Mouse (Mus musculus) fat pad, adult 2 months (tissue): ENCODE data around the gene Myt1l.

Source experiments
- DNase-seq: peaks from one replicate; pipeline ENCODE4 v3.0.0-alpha.2; 2011; ENCODE audit warnings: low read depth, low spot score; ENCODE audit errors: extremely low read depth

Myt1l gene

DNA sequence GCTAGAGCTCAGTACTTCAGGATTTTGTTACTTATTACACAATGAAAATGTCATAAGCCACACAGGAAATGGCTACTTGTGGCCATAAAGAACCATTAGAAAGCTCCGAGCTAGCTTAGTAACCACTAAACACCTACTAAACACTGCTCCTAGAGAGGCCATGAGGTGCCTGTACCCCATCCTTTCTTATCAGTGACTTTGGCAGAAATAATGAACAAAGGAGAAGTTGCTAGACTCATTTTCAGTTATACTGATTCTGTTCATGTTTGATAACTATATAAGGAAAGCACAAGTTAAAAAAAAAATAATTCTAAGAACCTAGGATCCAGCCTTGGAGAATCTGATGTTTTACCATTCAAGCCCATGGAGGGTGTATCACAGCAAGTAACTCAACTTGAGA, 278.2 kb downstream of the Myt1l start:
- DNase-seq = no peak

DNA sequence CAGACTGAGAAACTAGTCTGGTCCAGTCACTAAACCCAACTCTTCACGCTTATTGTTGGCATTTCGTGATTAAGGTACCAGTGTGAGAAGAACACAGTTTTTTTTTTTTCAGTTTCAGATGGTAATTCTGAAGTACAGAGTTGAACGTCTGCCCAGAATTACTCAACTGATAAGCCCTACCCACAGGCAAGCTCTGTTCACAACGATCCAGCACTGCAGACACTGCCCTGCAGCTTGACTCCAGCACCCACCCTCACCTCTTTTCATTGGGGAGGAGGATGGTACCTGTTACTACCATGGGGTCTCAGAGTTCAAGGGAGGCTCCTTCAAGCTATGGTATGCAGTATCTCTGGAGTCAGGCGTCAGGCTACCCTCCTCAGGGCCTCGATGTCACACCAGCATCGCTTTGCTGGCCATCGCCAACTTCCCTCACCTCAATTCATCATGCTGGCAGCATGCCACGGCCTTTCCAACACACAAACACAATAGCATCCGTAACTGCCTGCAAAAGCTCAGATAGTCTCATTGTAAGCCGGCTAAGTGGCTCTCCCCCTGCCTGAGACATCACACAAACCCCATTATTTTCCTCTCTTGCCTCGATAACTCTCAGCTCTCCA, 281.5 kb downstream of the Myt1l start:
- DNase-seq = no peak

DNA sequence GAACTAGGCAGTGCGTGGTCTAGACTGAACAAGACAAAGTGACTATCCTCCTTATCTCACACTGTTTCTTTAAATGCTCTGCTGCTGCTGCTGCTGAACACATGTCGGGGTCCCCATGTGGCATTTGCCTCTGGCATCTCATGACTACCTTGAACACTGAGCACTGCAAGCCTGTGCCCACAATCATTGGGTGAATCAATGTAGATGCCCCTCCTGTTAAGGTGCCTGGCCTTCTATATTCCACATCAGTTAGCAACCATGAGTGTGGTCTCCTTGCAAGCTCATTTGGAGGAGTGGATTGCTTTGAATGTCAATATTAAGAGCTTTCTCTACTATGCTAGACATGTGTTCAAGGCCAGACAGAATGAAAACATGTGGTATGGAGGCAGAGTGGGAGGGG, 287.3 kb downstream of the Myt1l start:
- DNase-seq = no peak

DNA sequence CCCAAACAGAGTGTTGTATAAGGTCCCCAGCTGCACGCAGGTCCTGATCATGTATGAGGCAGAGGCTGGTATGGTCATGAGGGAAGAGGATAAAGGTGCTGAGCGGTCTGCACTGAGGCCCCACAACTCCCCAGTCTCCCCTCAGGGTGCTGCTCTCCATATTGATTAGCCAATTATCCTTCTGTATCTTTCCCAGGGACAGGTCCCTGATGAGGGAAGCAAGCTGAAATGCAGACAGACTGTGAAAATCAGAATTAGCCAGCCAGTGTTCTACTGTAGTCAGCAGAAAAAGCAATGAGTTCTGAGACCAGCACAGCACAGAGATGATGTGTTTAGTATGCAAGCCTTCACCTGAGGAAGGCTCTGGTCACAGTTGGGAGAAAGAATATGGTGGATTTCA, 287.9 kb downstream of the Myt1l start:
- no peak for DNase-seq

DNA sequence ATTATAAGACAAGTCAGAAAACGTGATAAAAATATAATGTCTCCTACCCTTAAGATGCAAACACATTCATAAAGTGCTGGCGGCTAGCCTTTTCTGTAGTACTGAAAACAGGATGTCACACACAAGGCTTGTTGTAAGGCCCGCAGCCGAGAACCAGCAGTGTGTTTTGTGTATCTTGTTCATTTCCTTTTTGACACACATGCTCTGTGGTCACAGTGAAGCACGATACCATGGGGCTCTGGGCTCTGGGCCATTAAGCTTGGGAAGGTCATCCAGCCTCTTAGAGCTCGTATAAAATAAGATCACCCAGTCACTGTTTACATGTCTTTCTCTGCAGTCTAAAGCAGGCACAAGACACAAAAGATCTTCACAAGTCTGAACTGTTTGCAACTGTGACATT, 288.6 kb downstream of the Myt1l start:
- no peak for DNase-seq

DNA sequence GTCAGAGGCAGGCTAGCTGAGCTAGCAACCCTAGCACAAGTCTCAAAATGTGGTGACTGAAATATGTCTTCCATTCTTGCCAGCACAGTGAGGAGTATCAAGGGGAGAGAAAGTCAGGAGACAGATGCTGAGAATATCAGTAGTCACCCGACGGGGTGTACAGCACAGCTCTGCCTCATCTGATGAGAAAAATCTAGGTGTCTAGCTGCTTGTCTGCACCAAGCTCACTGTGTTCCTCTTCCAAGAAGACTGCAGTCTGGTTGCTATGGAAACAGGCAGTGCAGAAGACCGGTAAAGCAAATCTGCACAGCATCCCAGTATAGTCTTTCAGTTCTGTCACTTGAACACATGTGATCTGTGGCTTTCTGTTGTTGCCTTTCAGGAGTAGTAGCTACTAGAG, 294.0 kb downstream of the Myt1l start:
- DNase-seq = no peak

DNA sequence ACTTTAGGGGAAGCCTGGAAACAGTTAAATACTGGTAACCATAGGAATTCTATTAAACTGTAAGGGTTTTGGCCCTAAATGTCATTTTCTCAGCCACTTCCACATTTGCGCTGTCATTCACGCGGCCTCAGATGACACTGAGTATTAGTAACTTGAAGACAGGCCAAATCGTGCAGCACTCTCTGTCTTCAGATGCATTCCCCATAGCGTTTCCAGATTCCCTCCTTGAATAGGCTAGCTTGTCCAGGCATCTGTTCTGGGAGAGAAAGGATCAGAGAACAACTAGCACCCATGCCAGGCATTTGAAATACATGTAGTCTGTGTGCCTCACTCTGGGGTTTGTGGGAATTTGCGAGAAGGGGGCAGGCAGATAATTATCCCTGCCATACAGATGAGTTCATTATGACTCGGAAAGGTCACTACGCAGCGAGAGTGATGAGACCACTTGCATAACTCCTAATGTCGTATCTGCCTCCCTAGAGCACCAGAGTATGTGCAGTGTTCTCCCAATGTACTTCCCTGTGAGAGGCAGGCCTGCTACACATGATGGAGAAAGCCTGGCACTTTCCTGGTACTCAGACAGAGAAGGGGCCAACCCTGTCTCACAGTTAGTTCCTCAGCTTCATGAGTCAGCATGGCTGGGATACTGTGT, 295.7 kb downstream of the Myt1l start:
- DNase-seq = no peak

DNA sequence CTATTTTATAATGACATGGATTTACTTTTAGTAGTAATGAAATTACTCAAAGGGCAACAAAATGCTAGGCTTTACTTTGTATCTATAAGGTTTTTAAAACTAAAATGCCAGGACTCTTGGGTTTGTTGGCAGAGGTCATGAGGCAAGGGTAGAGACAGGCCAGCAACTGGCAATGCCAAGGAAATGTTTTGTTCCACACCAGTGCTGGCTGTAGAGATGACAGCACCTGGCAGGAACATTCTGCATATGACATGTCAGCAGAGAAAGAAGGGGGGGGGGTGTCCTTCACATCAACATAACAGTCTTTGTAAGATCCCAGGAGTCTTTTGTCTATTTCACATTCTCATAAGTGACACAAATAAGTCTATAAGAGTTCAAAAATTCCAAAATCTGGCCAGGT, 302.4 kb downstream of the Myt1l start:
- DNase-seq = no peak

DNA sequence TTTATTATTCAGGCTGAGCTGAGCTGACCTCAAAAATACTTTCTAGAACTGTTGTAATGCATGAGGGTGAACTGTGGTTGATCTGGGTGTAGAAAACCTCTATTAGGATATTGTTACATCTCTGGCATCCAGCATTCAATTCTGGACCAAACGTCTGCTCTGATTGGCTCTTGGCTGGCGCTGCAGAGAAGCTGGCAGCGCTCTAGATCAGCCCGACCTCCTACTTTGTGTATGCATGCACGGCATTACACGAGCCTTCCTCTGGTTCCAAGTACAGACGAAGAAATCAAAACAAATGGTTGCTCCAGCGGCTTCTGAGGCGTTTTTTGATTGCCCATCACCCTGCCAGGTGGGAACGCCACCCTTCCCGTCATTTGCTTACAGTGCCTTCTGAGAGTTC, 303.2 kb downstream of the Myt1l start:
- no peak for DNase-seq

DNA sequence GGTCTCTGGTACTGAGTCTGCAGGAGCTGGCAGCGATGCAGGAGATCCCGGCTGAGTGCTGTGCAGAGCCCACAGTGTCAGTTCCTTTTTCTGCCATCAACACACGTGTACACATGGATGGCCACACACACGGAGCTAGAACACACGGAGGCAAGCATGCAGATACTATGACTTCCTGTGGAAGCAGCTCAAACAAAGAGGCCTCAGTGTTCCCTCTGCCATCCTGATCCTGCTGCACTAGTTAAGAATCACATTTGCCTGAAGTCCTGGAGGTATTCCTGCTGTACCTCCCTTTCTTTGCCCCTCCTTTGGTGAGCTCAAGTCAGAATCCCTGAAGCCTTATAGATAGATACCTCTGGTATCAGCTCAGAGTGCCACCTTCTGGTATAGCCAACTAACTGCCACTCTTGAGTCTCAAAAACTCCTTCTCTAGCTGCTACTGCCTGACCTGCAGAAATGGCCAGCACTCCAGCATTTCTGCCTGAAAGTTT, 309.2 kb downstream of the Myt1l start:
- no peak for DNase-seq

DNA sequence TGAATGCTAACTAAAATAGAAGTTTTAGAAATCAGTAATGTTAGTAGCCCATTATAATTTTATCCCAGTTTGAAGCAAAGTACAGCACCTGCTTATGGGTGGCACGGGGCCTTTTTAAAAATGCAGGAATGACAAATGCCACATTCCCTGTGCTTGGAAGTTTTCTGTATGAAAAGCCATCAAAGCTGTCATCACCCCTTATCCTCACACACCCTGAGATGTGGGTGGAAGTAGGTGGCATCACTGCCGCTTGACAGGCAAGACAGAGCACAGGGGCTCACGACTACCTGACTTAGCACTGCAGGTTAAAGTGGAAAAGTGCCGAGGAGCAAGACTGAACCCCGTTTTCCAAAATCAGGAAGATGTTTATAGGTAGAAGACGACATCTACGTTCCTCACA, 310.2 kb downstream of the Myt1l start:
- no peak for DNase-seq

DNA sequence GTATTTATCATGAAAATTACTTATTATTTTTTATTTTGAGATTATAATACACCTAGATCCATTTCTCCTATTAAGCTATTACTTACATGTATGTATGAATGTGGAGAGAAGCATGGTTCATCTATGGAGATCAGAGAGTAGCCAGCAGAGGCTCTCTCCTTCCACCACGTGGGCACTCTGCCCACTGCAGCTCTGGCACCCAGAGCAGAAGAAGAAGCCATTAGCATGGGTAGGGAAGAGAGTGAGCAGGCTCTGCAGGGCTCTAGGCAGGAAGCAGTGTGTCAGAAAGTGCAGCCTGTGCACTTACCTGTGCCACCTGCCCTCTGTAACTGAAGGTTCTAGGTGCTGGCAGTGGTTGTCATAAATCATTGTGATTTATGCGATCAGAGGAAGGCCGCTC, 321.8 kb downstream of the Myt1l start:
- no peak for DNase-seq

DNA sequence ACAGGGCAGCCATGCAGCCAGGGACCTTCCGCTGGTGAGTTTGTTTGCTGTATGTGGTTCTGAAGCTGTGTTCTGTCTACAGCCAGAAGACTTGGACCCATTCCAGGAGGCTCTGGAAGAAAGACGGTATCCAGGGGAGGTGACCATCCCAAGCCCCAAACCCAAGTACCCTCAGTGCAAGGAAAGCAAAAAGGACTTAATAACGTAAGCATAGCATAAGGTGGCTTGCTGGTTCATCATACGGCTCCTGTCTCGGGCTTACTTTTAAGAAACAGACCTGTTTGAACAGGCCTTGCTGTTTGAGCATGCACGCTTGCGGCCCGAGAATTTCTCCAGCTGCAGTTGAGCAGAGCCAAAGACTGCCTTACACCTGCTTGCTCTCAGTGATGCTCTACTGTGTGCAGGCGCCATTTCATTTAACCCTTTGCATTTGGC, 326.0 kb downstream of the Myt1l start:
- DNase-seq = no peak

DNA sequence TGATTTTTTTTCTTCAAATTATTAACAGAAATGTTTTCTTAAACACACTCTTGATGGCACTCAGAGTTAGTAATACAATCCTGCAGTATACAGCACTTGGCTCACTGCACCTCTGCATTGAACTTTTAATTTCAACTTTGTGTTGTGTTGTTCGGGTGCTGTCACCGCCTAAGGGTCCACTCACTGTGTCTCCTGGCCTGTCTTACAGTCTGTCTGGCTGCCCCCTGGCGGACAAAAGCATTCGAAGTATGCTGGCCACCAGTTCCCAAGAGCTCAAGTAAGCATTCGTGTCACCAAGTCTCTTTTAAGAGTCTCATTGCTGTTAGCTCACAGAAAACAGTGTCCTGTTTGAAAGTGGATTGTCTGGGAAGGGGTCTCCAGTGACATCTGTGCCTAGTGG, 326.8 kb downstream of the Myt1l start:
- DNase-seq = no peak

DNA sequence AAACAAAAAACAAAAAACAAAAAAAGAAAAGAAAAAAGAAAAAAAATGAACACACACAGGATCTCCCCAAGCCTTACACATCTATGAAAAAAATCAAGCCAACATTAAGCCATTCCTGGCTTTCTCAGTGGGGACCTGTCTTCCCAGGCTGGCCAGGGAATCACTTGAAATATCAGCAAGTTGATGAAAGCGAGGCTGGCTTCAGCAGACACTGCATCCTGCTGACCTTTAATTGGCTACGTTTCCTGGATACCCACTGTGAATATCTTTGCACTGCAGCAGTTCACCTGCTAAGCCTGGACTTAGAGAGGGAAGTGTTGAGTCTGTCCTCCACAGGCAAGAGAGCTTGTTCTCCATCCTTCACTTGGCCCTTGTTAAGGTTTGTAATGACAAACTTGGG, 332.8 kb downstream of the Myt1l start:
- DNase-seq = no peak

DNA sequence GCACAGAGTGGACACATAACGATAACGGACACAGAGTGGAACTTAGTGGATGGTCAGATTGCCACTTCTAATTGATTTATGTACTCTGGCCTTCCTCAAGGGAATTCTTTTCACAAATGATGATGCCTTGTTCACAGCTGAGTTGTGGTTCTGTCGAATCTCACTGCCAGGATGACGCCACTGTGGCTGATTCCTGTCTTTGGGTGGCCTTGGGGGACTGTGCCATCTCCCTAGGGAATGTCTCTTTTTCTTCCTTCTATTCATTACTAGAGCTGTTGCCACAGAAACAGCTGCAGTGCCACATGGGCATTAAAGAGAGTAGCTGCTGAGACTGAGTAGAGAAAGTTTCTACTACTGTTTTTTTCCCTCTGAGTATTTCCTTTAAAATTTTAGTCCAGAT, 340.1 kb downstream of the Myt1l start:
- DNase-seq = no peak

DNA sequence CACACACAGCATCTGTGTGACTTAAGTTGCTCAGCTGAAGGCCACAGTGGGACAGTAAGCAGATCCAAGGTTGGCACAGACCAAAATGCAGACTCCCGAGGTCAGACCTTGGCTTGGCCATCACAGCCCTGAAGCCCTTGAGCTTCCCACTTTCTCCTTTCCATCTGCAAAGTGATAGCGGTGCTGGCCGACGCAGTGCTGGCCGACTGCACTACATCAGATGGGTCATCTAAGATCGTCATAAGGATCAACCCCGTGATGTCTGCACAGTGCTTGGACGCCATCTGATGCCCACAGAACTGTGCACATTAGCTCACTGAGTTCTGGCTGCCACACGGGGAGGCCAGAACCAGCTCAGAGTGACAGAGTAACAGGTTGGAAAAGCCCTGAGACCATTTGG, 340.6 kb downstream of the Myt1l start:
- DNase-seq = no peak

DNA sequence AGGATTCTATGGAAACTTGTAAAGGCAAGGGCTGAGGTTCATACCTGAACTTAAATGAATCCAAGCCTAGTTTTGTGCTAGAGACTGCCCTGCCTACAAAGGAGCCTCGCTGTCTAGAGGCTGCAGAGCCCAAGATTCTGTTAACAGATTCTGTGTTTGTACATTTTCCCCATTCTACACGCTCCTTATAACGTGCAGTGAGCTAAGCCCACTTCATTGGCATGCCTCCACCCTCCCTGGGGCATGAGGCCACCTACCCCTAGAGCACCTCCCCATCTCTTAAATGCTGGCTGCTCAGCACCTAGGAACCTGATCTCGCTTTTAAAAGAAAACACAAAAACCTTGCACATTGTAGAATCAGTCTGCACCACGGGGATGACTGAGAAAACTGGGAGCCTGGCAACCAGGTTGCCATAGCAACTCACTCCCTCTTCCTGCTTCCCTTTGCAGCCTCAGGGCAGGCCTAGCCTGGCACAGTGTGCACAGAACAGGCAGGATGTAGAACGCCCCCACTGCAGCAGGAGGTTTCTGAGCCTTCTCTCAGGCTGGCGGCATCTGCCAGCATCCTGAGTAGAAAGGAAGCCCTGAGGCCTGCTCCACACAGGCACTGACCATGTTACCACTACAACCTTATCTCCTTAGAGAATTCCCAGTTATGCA, 344.1 kb downstream of the Myt1l start:
- no peak for DNase-seq

DNA sequence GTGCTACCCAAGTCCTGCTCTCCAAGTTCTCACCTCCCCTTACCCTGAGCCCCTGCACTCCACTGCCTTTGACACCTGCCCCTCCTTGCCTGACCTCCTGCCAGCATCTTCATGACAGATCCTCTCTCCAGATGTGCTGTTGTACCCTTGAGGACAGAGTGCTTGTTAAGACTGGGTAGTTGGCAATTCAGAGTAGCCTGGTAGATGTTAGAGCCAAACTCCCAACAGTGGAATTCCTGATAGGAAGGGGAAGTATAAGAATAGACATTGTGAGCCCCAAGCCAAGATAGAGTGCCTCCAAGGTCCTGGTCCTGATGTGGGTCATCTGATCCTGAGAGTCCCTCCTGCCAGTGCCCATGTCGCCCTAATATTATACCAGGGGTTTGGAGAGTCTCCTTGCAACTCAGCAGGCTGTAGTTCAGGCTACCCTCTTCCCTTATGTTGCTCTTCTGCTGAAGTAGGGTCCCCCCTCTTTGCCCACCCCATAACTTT, 345.1 kb downstream of the Myt1l start:
- DNase-seq = no peak

DNA sequence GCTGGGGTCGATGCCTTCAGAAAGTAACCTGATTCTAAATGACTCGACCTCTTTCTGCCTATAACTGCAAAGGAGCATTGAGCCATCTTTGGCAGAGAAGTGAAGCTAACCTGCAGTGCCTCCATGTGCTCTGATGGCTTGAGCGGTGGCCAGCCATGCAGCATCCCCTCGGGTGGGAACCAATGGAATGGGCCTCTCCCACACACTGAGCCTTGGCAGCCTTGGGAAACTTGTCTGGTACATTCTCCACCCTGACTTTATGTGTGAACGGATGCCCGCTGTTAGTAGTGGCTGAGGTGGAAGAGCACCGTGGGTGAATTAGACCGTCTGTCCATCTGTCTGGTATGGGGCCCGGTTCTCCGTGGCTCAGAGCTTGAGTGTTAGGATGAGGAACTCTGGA, 349.8 kb downstream of the Myt1l start:
- no peak for DNase-seq

DNA sequence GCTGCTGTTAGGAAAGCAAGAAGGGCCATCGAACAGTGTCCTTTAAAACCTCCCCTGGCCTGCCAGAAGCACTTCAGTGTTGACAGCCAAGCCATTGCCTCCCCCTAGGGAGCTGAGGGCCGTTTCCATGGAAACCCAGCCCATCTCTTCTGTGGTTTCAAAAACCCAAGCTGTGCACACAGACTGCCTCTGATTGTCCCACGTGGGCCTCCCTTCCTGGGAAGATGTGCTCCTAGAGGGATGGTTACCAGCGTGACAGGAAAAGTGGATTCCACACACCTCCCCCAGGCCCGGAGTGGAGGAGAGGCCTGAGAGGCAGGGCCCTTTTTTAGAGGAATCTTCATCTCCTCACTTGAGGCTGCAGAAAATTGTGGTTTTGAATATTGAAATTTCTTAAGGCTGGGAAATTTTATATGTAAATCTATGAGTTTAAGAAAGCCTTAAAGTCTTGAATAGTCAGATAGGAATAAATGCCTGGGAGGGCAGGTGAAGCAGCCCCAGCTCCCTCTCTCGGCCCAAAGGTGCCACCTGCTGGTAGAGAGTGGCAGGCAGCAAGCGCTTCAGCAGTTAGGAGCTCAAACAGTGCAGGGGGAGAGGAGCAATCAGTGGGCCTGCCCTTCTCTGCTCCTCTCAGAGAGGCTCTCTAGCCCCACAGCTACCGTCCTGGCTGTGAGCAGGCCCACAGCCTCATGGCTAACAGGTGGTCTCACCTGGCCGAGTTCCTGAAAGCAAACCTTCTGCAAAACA, 354.9 kb downstream of the Myt1l start:
- DNase-seq = no peak

DNA sequence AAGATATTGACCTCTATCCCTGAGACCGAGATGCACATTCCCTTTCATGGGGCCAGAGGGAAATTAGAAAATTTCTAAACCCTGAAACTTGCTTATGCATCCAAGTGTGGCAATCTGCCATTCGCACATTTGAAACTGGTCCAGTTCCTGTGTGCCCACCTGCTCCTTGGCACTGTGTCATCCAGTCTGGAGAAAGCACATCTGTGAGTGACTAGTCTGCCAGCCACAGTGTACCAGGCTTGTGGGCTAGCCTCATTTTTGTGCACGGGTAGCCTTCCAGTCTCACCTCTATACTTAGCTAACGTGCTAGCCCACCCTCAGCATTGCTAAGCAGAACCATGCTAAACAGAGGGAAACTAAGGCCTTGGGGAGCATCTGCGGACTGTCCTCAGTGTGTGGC, 356.2 kb downstream of the Myt1l start:
- no peak for DNase-seq
